Mouse (Mus musculus) c-Kit-positive CD71-negative TER-119-negative erythroid progenitor cells, embryonic 14.5 days (primary cell): ENCODE data around the gene Vmn2r72.

Experiments used
- DNase-seq: peaks from one replicate; pipeline ENCODE4 v3.0.0-alpha.2; 2013; ENCODE audit warnings: low read depth

Gene Vmn2r72

DNA sequence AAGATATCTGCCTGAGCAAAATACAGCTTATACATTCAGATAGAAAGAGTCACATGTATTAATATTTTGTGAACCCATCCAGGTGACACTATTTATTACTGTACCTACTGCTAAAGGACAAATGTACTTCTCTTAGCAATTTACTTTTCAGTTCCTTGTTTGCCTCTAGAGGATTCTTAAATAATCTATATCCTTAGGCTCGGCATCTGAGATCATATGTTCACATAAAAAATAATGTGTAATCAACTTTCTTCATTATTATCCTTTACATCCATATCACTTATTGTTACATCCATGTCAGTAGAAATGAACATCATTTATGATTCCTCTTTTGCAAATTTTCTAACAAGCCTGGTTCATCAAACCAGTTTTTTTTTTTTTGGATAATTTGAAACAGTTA lies at the start of gene Vmn2r72:
TSS of gene Vmn2r72 (minus strand) at position 101 of the 400 bp plus-strand sequence.
- DNase-seq, result no peak
